Mouse (Mus musculus) layer of hippocampus, adult 8-10 months (tissue): ENCODE measurements around the gene Gfod1. TPM values are rescaled to one million over a fixed set of nuclear protein-coding genes. Genes with fewer than 3 reads are reported as not detected.
A peak's percentile ranks its signal among the peaks of the same experiment; 100 is the strongest.

Experiments used
- DNase-seq, 2 experiments: peaks; one replicate each; pipeline ENCODE4 v3.0.0; 2022; ENCODE audit warnings: low spot score in 2 of 2
- total RNA-seq, 4 experiments: library from RNA; stranded (reverse); gene quantifications; 2 replicates each; pipeline ENCODE4 v1.2.4; 2022

The Gfod1 gene
- total RNA-seq, 4 experiments from 2014 or later = 77.4 to 104 (median 91.8) TPM

- no peak for DNase-seq
Observed at GRCm38 (mm10) chr13:43300366-43300765, 3.6 kb downstream of the Gfod1 start.

- DNase-seq = no peak
Observed at GRCm38 (mm10) chr13:43299171-43299570, 4.8 kb downstream of the Gfod1 start.

- no peak for DNase-seq
Observed at GRCm38 (mm10) chr13:43297526-43297925, 6.4 kb downstream of the Gfod1 start.

- no peak for DNase-seq
Observed at GRCm38 (mm10) chr13:43296140-43296805, 7.7 kb downstream of the Gfod1 start.

GRCm38 (mm10) chr13:43295684-43296083 is 8.3 kb downstream of the Gfod1 start:
- no peak for DNase-seq

- no peak for DNase-seq
Observed at GRCm38 (mm10) chr13:43294957-43295590, 8.9 kb downstream of the Gfod1 start.

- DNase-seq = no peak
Observed at GRCm38 (mm10) chr13:43292892-43293291, 11.1 kb downstream of the Gfod1 start.

- DNase-seq = no peak
Observed at GRCm38 (mm10) chr13:43289076-43289475, 14.9 kb downstream of the Gfod1 start.

GRCm38 (mm10) chr13:43288444-43288843 is 15.5 kb downstream of the Gfod1 start:
- no peak for DNase-seq

- DNase-seq = no peak
Observed at GRCm38 (mm10) chr13:43288026-43288425, 15.9 kb downstream of the Gfod1 start.

- no peak for DNase-seq
Observed at GRCm38 (mm10) chr13:43286836-43287235, 17.1 kb downstream of the Gfod1 start.

GRCm38 (mm10) chr13:43284711-43285151 is 19.2 kb downstream of the Gfod1 start:
- peak; percentile 57 to 68 for DNase-seq

- DNase-seq = no peak
Observed at GRCm38 (mm10) chr13:43273906-43274305, 30.1 kb downstream of the Gfod1 start.

GRCm38 (mm10) chr13:43272303-43273135 is 31.5 kb downstream of the Gfod1 start:
- DNase-seq = no peak

- DNase-seq = no peak
Observed at GRCm38 (mm10) chr13:43271481-43271880, 32.5 kb downstream of the Gfod1 start.

GRCm38 (mm10) chr13:43270220-43270597 is 33.8 kb downstream of the Gfod1 start:
- DNase-seq = no peak

- no peak for DNase-seq
Observed at GRCm38 (mm10) chr13:43269460-43270219, 34.3 kb downstream of the Gfod1 start.

- DNase-seq = no peak
Observed at GRCm38 (mm10) chr13:43268539-43269327, 35.2 kb downstream of the Gfod1 start.

GRCm38 (mm10) chr13:43267902-43268301 is 36.1 kb downstream of the Gfod1 start:
- no peak for DNase-seq

- DNase-seq = no peak
Observed at GRCm38 (mm10) chr13:43267216-43267615, 36.8 kb downstream of the Gfod1 start.

GRCm38 (mm10) chr13:43266333-43266732 is 37.6 kb downstream of the Gfod1 start:
- DNase-seq = no peak
